Mouse (Mus musculus) hindbrain, embryonic 14.5 days (tissue): ENCODE measurements at regions not wholly inside any gene's neighbourhood (a gene's known extent, or its start where the extent isn't known, plus 50 kb on each side); places are given as distances from the start of the nearest gene placed in this dataset.

ENCODE experiments used
- ATAC-seq: fragments of 200-750 bp; cut with Nextera tagmentation; 2 replicates; pipeline ENCODE4 v1.8.0; 2017; ENCODE audit warnings: moderate number of reproducible peaks, mild to moderate bottlenecking, moderate TSS enrichment, moderate library complexity; ENCODE audit not compliant: low FRiP score
- DNase-seq: peaks from one replicate; pipeline ENCODE4 v3.0.0-alpha.2; 2015; ENCODE audit warnings: low spot score
- H3K27ac ChIP-seq: fragments of 300-500 bp; sonication (generic); 2 replicates; pipeline ENCODE4 v1.5.1; 2014; ENCODE audit warnings: mild to moderate bottlenecking, moderate library complexity
- H3K27me3 ChIP-seq: fragments of 300-500 bp; sonication (generic); 2 replicates; pipeline ENCODE4 v1.6.1; 2014; ENCODE audit warnings: mild to moderate bottlenecking, low read length, mixed read lengths; ENCODE audit not compliant: control insufficient read depth, insufficient read depth
- H3K36me3 ChIP-seq: fragments of 300-500 bp; sonication (generic); replicated peaks from 2 replicates; pipeline ENCODE4 v1.6.1; 2014; ENCODE audit not compliant: control insufficient read depth, insufficient read depth
- H3K4me1 ChIP-seq: fragments of 300-500 bp; sonication (generic); replicated peaks from 2 replicates; pipeline ENCODE4 v1.6.1; 2014; ENCODE audit warnings: antibody characterized with exemption, low read length, mixed read lengths; ENCODE audit not compliant: control insufficient read depth, insufficient read depth
- H3K4me2 ChIP-seq: fragments of 300-500 bp; sonication (generic); replicated peaks from 2 replicates; pipeline ENCODE4 v1.6.1; 2014; ENCODE audit warnings: mild to moderate bottlenecking, moderate library complexity
- H3K4me3 ChIP-seq: fragments of 300-500 bp; sonication (generic); replicated peaks from 2 replicates; pipeline ENCODE4 v1.5.1; 2014; ENCODE audit warnings: mild to moderate bottlenecking, low read length
- H3K9ac ChIP-seq: fragments of 300-500 bp; sonication (generic); 2 replicates; pipeline ENCODE4 v1.6.1; 2014
- H3K9me3 ChIP-seq: fragments of 300-500 bp; sonication (generic); 2 replicates; pipeline ENCODE4 v1.6.1; 2016; ENCODE audit warnings: low read length; ENCODE audit not compliant: control insufficient read depth
- WGBS: fragments of 180-500 bp; shearing (Covaris S2); extraction: QIAGEN DNeasy Blood & Tissue Kit; methylation state at CpG from one replicate; pipeline ENCODE4 v1.1.7; 2014; 5-methylcytosine and 5-hydroxymethylcytosine counted together

GRCm38 (mm10) chr1:42777416-42777815, 73.6 kb upstream of the Mrps9 start:
- Histone ChIP-seq H3K9me3 (no peaks in the 10 kb centered on the region), H3K4me3 (no peak overlapping the region), H3K4me2 (no peak overlapping the region), H3K4me1 (0 out of 2 replicates have a peak, but pooled peaks cover 5% of the 10 kb centered on the region), H3K9ac (no peak overlapping the region), H3K27ac (no peak overlapping the region), H3K27me3 (no peaks in the 10 kb centered on the region), H3K36me3 (no peaks in the 10 kb centered on the region)
- DNase-seq = no peak
- no peak for ATAC-seq
- WGBS = 76% methylated on average over 1 of the region's 1 CpGs

DNA sequence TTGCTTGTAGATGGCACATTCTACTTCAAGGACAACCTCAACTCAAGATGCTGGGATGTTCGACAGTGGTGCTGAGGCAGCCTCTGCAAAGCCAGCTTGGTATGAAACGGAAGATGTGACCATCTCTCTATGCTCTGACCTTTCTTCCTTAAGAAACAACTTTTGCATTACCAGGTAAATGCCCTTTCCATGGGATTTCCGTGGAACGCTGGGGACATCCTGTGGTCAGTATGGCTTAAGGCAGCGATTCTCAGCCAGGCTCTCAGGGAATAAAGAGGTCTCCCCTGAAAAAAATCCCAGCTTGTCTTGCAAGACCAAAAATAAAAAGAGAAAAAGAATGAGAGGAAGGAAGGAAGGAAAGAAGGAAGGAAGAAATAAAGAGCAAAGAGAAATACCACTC, 71.3 kb upstream of the Mrps9 start:
- ATAC-seq (no peak), DNase-seq (peak; percentile 72)
- H3K9me3 ChIP-seq = no peaks in the 10 kb centered on the region
- H3K9ac ChIP-seq = no peak overlapping the region
- H3K27me3 ChIP-seq = no peaks in the 10 kb centered on the region
- H3K4me2 ChIP-seq = no peak overlapping the region
- WGBS = 46% methylated on average over 5 of the region's 5 CpGs
- no peak overlapping the region for H3K4me3 ChIP-seq
- no peaks in the 10 kb centered on the region for H3K36me3 ChIP-seq
- H3K27ac ChIP-seq = no peak overlapping the region
- peaks cover 5% of the 10 kb centered on the region; the same call in 1 of the 2 replicates for H3K4me1 ChIP-seq

DNA sequence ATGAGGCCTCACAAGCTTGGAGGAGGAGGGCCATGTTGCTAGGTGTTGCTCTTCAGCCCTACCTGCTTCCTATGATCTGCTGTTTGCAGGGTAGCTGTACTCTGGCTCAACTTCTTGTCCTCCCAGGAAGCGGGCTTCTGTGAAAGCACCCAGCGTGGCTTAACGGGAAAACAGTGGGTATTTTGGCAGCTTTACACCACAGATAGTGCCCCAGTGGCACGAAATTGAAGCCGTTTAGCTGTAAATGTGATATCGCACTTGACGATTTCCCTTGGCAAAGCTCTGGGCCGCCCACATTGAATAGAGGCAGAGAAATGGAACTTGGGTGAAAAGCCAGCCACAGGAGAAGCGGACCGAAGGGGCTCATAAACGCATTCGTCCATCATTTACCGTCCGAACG, 70.8 kb upstream of the Mrps9 start:
- ATAC-seq (no peak), DNase-seq (no peak)
- no peaks in the 10 kb centered on the region for H3K27me3 ChIP-seq
- WGBS = 50% methylated on average over 15 of the region's 15 CpGs
- no peaks in the 10 kb centered on the region for H3K36me3 ChIP-seq
- H3K4me2 ChIP-seq = peak overlapping the region; percentile 27
- peaks cover 5% of the 10 kb centered on the region; the same call in 1 of the 2 replicates for H3K4me1 ChIP-seq
- H3K9me3 ChIP-seq = no peaks in the 10 kb centered on the region
- H3K9ac ChIP-seq = 0 out of 2 replicates have a peak overlapping the region, but pooled peaks have one; percentile 10
- no peak overlapping the region for H3K27ac ChIP-seq
- no peak overlapping the region for H3K4me3 ChIP-seq

GRCm38 (mm10) chr1:42781533-42781932, 69.5 kb upstream of the Mrps9 start:
- H3K4me2 ChIP-seq = no peak overlapping the region
- no peak overlapping the region for H3K9ac ChIP-seq
- H3K27ac ChIP-seq = no peak overlapping the region
- 70% methylated on average over 8 of the region's 8 CpGs for WGBS
- no peak overlapping the region for H3K4me3 ChIP-seq
- H3K4me1 ChIP-seq = peaks cover 5% of the 10 kb centered on the region; the same call in 1 of the 2 replicates
- H3K27me3 ChIP-seq = no peaks in the 10 kb centered on the region
- H3K9me3 ChIP-seq = no peaks in the 10 kb centered on the region
- DNase-seq (no peak), ATAC-seq (peak; percentile 31; the same call in 1 of the 2 replicates)
- no peaks in the 10 kb centered on the region for H3K36me3 ChIP-seq

- H3K9ac ChIP-seq = no peak overlapping the region
- H3K27me3 ChIP-seq = no peaks in the 10 kb centered on the region
- no peak overlapping the region for H3K4me3 ChIP-seq
- no peaks in the 10 kb centered on the region for H3K9me3 ChIP-seq
- no peak overlapping the region for H3K27ac ChIP-seq
- H3K4me2 ChIP-seq = no peak overlapping the region
- H3K36me3 ChIP-seq = no peaks in the 10 kb centered on the region
- ATAC-seq = no peak
- 46% methylated on average over 7 of the region's 7 CpGs for WGBS
- H3K4me1 ChIP-seq = peaks cover 5% of the 10 kb centered on the region; the same call in 1 of the 2 replicates
- no peak for DNase-seq
These were observed 67.9 kb upstream of the Mrps9 start for GRCm38 (mm10) chr1:42783072-42783672.

- no peak overlapping the region for H3K9ac ChIP-seq
- H3K36me3 ChIP-seq = no peaks in the 10 kb centered on the region
- H3K4me3 ChIP-seq = no peak overlapping the region
- H3K27ac ChIP-seq = no peak overlapping the region
- no peak overlapping the region for H3K4me2 ChIP-seq
- DNase-seq (no peak), ATAC-seq (no peak)
- H3K27me3 ChIP-seq = no peaks in the 10 kb centered on the region
- 71% methylated on average over 7 of the region's 7 CpGs for WGBS
- H3K9me3 ChIP-seq = no peaks in the 10 kb centered on the region
- H3K4me1 ChIP-seq = no peaks in the 10 kb centered on the region; the same call in 1 of the 2 replicates
These were observed 63.8 kb upstream of the Mrps9 start for GRCm38 (mm10) chr1:42787240-42787639.

- Histone ChIP-seq H3K4me2 (no peak overlapping the region), H3K9me3 (peaks cover 7% of the 10 kb centered on the region; the same call in 1 of the 2 replicates), H3K4me3 (no peak overlapping the region), H3K27ac (no peak overlapping the region), H3K36me3 (no peaks in the 10 kb centered on the region), H3K4me1 (no peaks in the 10 kb centered on the region; the same call in 1 of the 2 replicates), H3K9ac (no peak overlapping the region), H3K27me3 (no peaks in the 10 kb centered on the region)
- ATAC-seq (no peak), DNase-seq (no peak)
- WGBS = 71% methylated on average over 6 of the region's 6 CpGs
These were observed 62.6 kb upstream of the Mrps9 start for GRCm38 (mm10) chr1:42788413-42788812.
